Mouse (Mus musculus) heart, postnatal 0 days (tissue): ENCODE measurements around the gene Tradd. TPM values are rescaled to one million over a fixed set of nuclear protein-coding genes. Genes with fewer than 3 reads are reported as not detected.

Source experiments
- ATAC-seq: fragments of 200-750 bp; cut with Nextera tagmentation; 2 replicates; pipeline ENCODE4 v1.8.0; 2017; ENCODE audit warnings: low read depth, moderate number of reproducible peaks, moderate library complexity; ENCODE audit not compliant: insufficient read depth
- DNase-seq: peaks from one replicate; pipeline ENCODE4 v3.0.0-alpha.2; 2016; ENCODE audit warnings: low spot score
- H3K27ac ChIP-seq: fragments of 300-500 bp; sonication (generic); 2 replicates; pipeline ENCODE4 v1.5.1; 2014; ENCODE audit warnings: low read depth, mild to moderate bottlenecking
- H3K27me3 ChIP-seq: fragments of 300-500 bp; sonication (generic); 2 replicates; pipeline ENCODE4 v1.6.1; 2014; ENCODE audit warnings: low read length, mixed read lengths; ENCODE audit not compliant: control insufficient read depth, insufficient read depth
- H3K36me3 ChIP-seq: fragments of 300-500 bp; sonication (generic); replicated peaks from 2 replicates; pipeline ENCODE4 v1.6.1; 2014; ENCODE audit warnings: low read length, mixed read lengths; ENCODE audit not compliant: control insufficient read depth, insufficient read depth
- H3K4me1 ChIP-seq: fragments of 300-500 bp; sonication (generic); 2 replicates; pipeline ENCODE4 v1.6.1; 2014; ENCODE audit warnings: antibody characterized with exemption; ENCODE audit not compliant: control insufficient read depth, insufficient read depth
- H3K4me2 ChIP-seq: fragments of 300-500 bp; sonication (generic); 2 replicates; pipeline ENCODE4 v1.6.1; 2014; ENCODE audit warnings: low read depth, mild to moderate bottlenecking, low read length, moderate library complexity
- H3K4me3 ChIP-seq: fragments of 300-500 bp; sonication (generic); 2 replicates; pipeline ENCODE4 v1.5.1; 2014; ENCODE audit warnings: low read depth, low read length
- H3K9ac ChIP-seq: fragments of 300-500 bp; sonication (generic); replicated peaks from 2 replicates; pipeline ENCODE4 v1.6.1; 2014; ENCODE audit warnings: low read depth, low read length, mixed read lengths
- H3K9me3 ChIP-seq: fragments of 300-500 bp; sonication (generic); replicated peaks from 2 replicates; pipeline ENCODE4 v1.6.1; 2016; ENCODE audit warnings: low read length; ENCODE audit not compliant: control insufficient read depth
- CTCF ChIP-seq: IDR thresholded peaks from 2 replicates; pipeline ENCODE4 v1.5.1; 2016; ENCODE audit warnings: antibody characterized with exemption, control low read depth, low read depth
- EP300 ChIP-seq: IDR thresholded peaks from 2 replicates; pipeline ENCODE4 v1.6.1; 2016; ENCODE audit warnings: antibody characterized with exemption, low read depth
- WGBS: fragments of 180-500 bp; shearing (Covaris S2); extraction: QIAGEN DNeasy Blood & Tissue Kit; methylation state at CpG from one replicate; pipeline ENCODE4 v1.1.7; 2014; 5-methylcytosine and 5-hydroxymethylcytosine counted together
- polyA plus RNA-seq: library from polyadenylated mRNA; unstranded; fragments of >200 nt; fragmentation: Nextera tagmentation; extraction: Ambion mirVana; gene quantifications from 2 replicates; pipeline ENCODE4 v1.2.1, GENCODE M21; 2015
- total RNA-seq: library from RNA; depleted of rRNA; stranded (reverse); fragments of >200 nt; gene quantifications from 2 replicates; pipeline ENCODE4 v1.2.3, GENCODE M21; 2014; ENCODE audit warnings: low replicate concordance

The Tradd gene
- total and polyA plus RNA-seq, 2 experiments from 2014 or later: 9.0 to 17.6 TPM

GRCm38 (mm10) chr8:105254152-105254965 lies 10.1 kb downstream of the Tradd start:
- Histone ChIP-seq H3K4me3 (peak overlapping the region; percentile 67), H3K27ac (peak overlapping the region; percentile 78), H3K4me2 (peak overlapping the region; percentile 99), H3K9ac (peak overlapping the region; percentile 55), H3K4me1 (peaks cover 22% of the 10 kb centered on the region), H3K9me3 (no peaks in the 10 kb centered on the region), H3K36me3 (peaks cover 40% of the 10 kb centered on the region), H3K27me3 (peaks cover 15% of the 10 kb centered on the region; the same call in 1 of the 2 replicates)
- peak; percentile 76 for TF ChIP-seq CTCF
- 0 out of 2 replicates have a peak, but pooled peaks have one; percentile 28 for TF ChIP-seq EP300
- ATAC-seq: peak; percentile 79
- WGBS: 1% methylated on average over 70 of the region's 74 CpGs
- DNase-seq: peak; percentile 82

- peaks cover 16% of the 10 kb centered on the region for H3K4me1 ChIP-seq
- H3K36me3 ChIP-seq: peaks cover 45% of the 10 kb centered on the region
- H3K9ac ChIP-seq: no peak overlapping the region; the same call in 1 of the 2 replicates
- DNase-seq (no peak), ATAC-seq (no peak)
- peak overlapping the region; percentile 99 for H3K4me2 ChIP-seq
- no peaks in the 10 kb centered on the region for H3K9me3 ChIP-seq
- H3K4me3 ChIP-seq: peak overlapping the region; percentile 67
- no peak overlapping the region for H3K27ac ChIP-seq
- peaks cover 15% of the 10 kb centered on the region; the same call in 1 of the 2 replicates for H3K27me3 ChIP-seq
- TF ChIP-seq EP300: no peak
- no peak for TF ChIP-seq CTCF
- 48% methylated on average over 20 of the region's 20 CpGs for WGBS
Measured at GRCm38 (mm10) chr8:105253766-105254151, 10.7 kb downstream of the Tradd start.

GRCm38 (mm10) chr8:105252680-105253537 lies 11.5 kb downstream of the Tradd start:
- Histone ChIP-seq H3K36me3 (peaks cover 53% of the 10 kb centered on the region), H3K9ac (no peak overlapping the region), H3K4me1 (peaks cover 14% of the 10 kb centered on the region), H3K9me3 (no peaks in the 10 kb centered on the region), H3K4me3 (no peak overlapping the region), H3K4me2 (no peak overlapping the region), H3K27me3 (0 out of 2 replicates have a peak, but pooled peaks cover 11% of the 10 kb centered on the region), H3K27ac (no peak overlapping the region)
- no peak for TF ChIP-seq EP300
- TF ChIP-seq CTCF: no peak
- ATAC-seq: no peak
- 66% methylated on average over 10 of the region's 10 CpGs for WGBS
- DNase-seq: no peak

GRCm38 (mm10) chr8:105251954-105252353 lies 12.5 kb downstream of the Tradd start:
- Histone ChIP-seq H3K4me3 (no peak overlapping the region), H3K9me3 (no peaks in the 10 kb centered on the region), H3K4me1 (peaks cover 14% of the 10 kb centered on the region), H3K4me2 (no peak overlapping the region), H3K27ac (no peak overlapping the region), H3K36me3 (peaks cover 62% of the 10 kb centered on the region), H3K9ac (no peak overlapping the region), H3K27me3 (0 out of 2 replicates have a peak, but pooled peaks cover 11% of the 10 kb centered on the region)
- TF ChIP-seq EP300 (no peak), CTCF (no peak)
- no peak for DNase-seq
- 89% methylated on average over 6 of the region's 6 CpGs for WGBS
- ATAC-seq: no peak

- TF ChIP-seq EP300 (no peak), CTCF (no peak)
- H3K27me3 ChIP-seq: no peaks in the 10 kb centered on the region
- no peak for ATAC-seq
- H3K36me3 ChIP-seq: peaks cover 49% of the 10 kb centered on the region
- H3K9ac ChIP-seq: no peak overlapping the region
- H3K4me2 ChIP-seq: no peak overlapping the region
- no peaks in the 10 kb centered on the region for H3K4me1 ChIP-seq
- 88% methylated on average over 7 of the region's 7 CpGs for WGBS
- no peaks in the 10 kb centered on the region for H3K9me3 ChIP-seq
- H3K4me3 ChIP-seq: no peak overlapping the region
- DNase-seq: no peak
- H3K27ac ChIP-seq: no peak overlapping the region
Measured at GRCm38 (mm10) chr8:105241016-105241415, 23.4 kb downstream of the Tradd start.
